Mouse (Mus musculus): ENCODE data around the gene Crip1. TPM values are rescaled to one million over a fixed set of nuclear protein-coding genes. Genes with fewer than 3 reads are reported as not detected.
A peak's percentile ranks its signal among the peaks of the same experiment; 100 is the strongest.

Crip1 gene
- total and polyA plus RNA-seq, 2 experiments from 2014 or later = 15.4 to 35.8 TPM

- Histone ChIP-seq H3K4me2 (ENCODE audit: low read depth, low read length) (no peak overlapping the region), H3K4me3 (ENCODE audit: low read length) (no peak overlapping the region), H3K4me1 (ENCODE audit: insufficient read depth, low read length) (no peaks in the 10 kb centered on the region), H3K36me3 (ENCODE audit: insufficient read depth, low read length) (peaks cover 98% of the 10 kb centered on the region), H3K27me3 (ENCODE audit: insufficient read depth, low read length) (no peaks in the 10 kb centered on the region), H3K9me3 (ENCODE audit: low read length) (no peaks in the 10 kb centered on the region), H3K27ac (no peak overlapping the region), H3K9ac (replicated peaks; ENCODE audit: low read length) (no peak overlapping the region)
- no peak for ATAC-seq
- DNase-seq (ENCODE audit: low spot score) = no peak
- no peak for TF ChIP-seq CTCF (IDR thresholded peaks at IDR 0.05; ENCODE audit: low read depth)
- 91% methylated on average over 8 of the region's 8 CpGs for WGBS
Observed at GRCm38 (mm10) chr12:113130732-113131131, 15.4 kb upstream of the Crip1 start.

- ATAC-seq (no peak), DNase-seq (ENCODE audit: low spot score) (no peak)
- TF ChIP-seq CTCF (IDR thresholded peaks at IDR 0.05; ENCODE audit: low read depth) = no peak
- Histone ChIP-seq H3K27ac (no peak overlapping the region), H3K9ac (replicated peaks; ENCODE audit: low read length) (no peak overlapping the region), H3K27me3 (ENCODE audit: insufficient read depth, low read length) (no peaks in the 10 kb centered on the region), H3K4me2 (ENCODE audit: low read depth, low read length) (no peak overlapping the region), H3K36me3 (ENCODE audit: insufficient read depth, low read length) (peaks cover 98% of the 10 kb centered on the region), H3K9me3 (ENCODE audit: low read length) (no peaks in the 10 kb centered on the region), H3K4me3 (ENCODE audit: low read length) (no peak overlapping the region), H3K4me1 (ENCODE audit: insufficient read depth, low read length) (no peaks in the 10 kb centered on the region)
- WGBS = 97% methylated on average over 14 of the region's 14 CpGs
Observed at GRCm38 (mm10) chr12:113131601-113132000, 14.5 kb upstream of the Crip1 start.

- TF ChIP-seq CTCF (IDR thresholded peaks at IDR 0.05; ENCODE audit: low read depth) = no peak
- peak overlapping the region; percentile 32; the same call in 1 of the 2 replicates for H3K27ac ChIP-seq
- no peaks in the 10 kb centered on the region for H3K9me3 ChIP-seq (ENCODE audit: low read length)
- H3K4me1 ChIP-seq (ENCODE audit: insufficient read depth, low read length) = no peaks in the 10 kb centered on the region
- ATAC-seq = peak; percentile 76
- 35% methylated on average over 2 of the region's 2 CpGs for WGBS
- H3K36me3 ChIP-seq (ENCODE audit: insufficient read depth, low read length) = peaks cover 97% of the 10 kb centered on the region
- peak; percentile 61 for DNase-seq (ENCODE audit: low spot score)
- no peak overlapping the region for H3K4me2 ChIP-seq (ENCODE audit: low read depth, low read length)
- H3K4me3 ChIP-seq (ENCODE audit: low read length) = no peak overlapping the region
- no peak overlapping the region for H3K9ac ChIP-seq (replicated peaks; ENCODE audit: low read length)
- H3K27me3 ChIP-seq (ENCODE audit: insufficient read depth, low read length) = no peaks in the 10 kb centered on the region
Observed at GRCm38 (mm10) chr12:113132567-113132966, 13.5 kb upstream of the Crip1 start.

DNA sequence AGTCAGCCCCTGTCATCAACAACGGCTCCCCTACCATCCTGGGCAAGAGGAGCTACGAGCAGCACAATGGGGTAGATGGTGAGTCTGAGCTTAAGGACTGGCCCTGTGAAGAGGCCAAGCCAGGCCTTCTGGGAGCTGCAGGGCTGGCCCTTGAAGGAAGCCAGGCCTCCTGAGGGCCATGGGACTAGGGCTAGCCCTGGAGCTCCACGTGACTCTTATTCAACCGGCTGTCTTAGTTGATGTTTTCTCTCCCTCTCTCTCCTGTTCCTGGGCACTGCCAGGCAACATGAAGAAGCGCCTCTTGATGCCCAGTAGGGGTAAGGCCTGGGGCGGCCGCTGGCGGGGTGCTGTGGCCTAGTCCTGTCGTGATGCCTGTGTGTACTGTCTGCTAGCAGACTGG, 12.9 kb upstream of the Crip1 start:
- 86% methylated on average over 9 of the region's 9 CpGs for WGBS
- no peak for ATAC-seq
- Histone ChIP-seq H3K27ac (peak overlapping the region; percentile 32; the same call in 1 of the 2 replicates), H3K4me1 (ENCODE audit: insufficient read depth, low read length) (no peaks in the 10 kb centered on the region), H3K36me3 (ENCODE audit: insufficient read depth, low read length) (peaks cover 95% of the 10 kb centered on the region), H3K9ac (replicated peaks; ENCODE audit: low read length) (no peak overlapping the region), H3K9me3 (ENCODE audit: low read length) (no peaks in the 10 kb centered on the region), H3K27me3 (ENCODE audit: insufficient read depth, low read length) (no peaks in the 10 kb centered on the region), H3K4me2 (ENCODE audit: low read depth, low read length) (no peak overlapping the region), H3K4me3 (ENCODE audit: low read length) (no peak overlapping the region)
- TF ChIP-seq CTCF (IDR thresholded peaks at IDR 0.05; ENCODE audit: low read depth) = no peak
- DNase-seq (ENCODE audit: low spot score) = peak; percentile 1

GRCm38 (mm10) chr12:113133861-113134403, 12.2 kb upstream of the Crip1 start:
- Histone ChIP-seq H3K27me3 (ENCODE audit: insufficient read depth, low read length) (no peaks in the 10 kb centered on the region), H3K4me2 (ENCODE audit: low read depth, low read length) (no peak overlapping the region), H3K36me3 (ENCODE audit: insufficient read depth, low read length) (peaks cover 88% of the 10 kb centered on the region), H3K27ac (no peak overlapping the region), H3K9me3 (ENCODE audit: low read length) (no peaks in the 10 kb centered on the region), H3K9ac (replicated peaks; ENCODE audit: low read length) (no peak overlapping the region), H3K4me1 (ENCODE audit: insufficient read depth, low read length) (peaks cover 3% of the 10 kb centered on the region; the same call in 1 of the 2 replicates), H3K4me3 (ENCODE audit: low read length) (no peak overlapping the region)
- ATAC-seq = no peak
- no peak for DNase-seq (ENCODE audit: low spot score)
- 81% methylated on average over 5 of the region's 5 CpGs for WGBS
- no peak for TF ChIP-seq CTCF (IDR thresholded peaks at IDR 0.05; ENCODE audit: low read depth)

- Histone ChIP-seq H3K4me3 (ENCODE audit: low read length) (no peak overlapping the region), H3K27ac (no peak overlapping the region), H3K4me2 (ENCODE audit: low read depth, low read length) (no peak overlapping the region), H3K9ac (replicated peaks; ENCODE audit: low read length) (no peak overlapping the region), H3K36me3 (ENCODE audit: insufficient read depth, low read length) (peaks cover 83% of the 10 kb centered on the region), H3K9me3 (ENCODE audit: low read length) (no peaks in the 10 kb centered on the region), H3K4me1 (ENCODE audit: insufficient read depth, low read length) (peaks cover 9% of the 10 kb centered on the region), H3K27me3 (ENCODE audit: insufficient read depth, low read length) (no peaks in the 10 kb centered on the region)
- ATAC-seq (no peak), DNase-seq (ENCODE audit: low spot score) (no peak)
- no peak for TF ChIP-seq CTCF (IDR thresholded peaks at IDR 0.05; ENCODE audit: low read depth)
- 93% methylated on average over 4 of the region's 4 CpGs for WGBS
Observed at GRCm38 (mm10) chr12:113134502-113134901, 11.6 kb upstream of the Crip1 start.

GRCm38 (mm10) chr12:113135401-113135800, 10.7 kb upstream of the Crip1 start:
- no peaks in the 10 kb centered on the region for H3K27me3 ChIP-seq (ENCODE audit: insufficient read depth, low read length)
- no peak overlapping the region for H3K4me2 ChIP-seq (ENCODE audit: low read depth, low read length)
- no peaks in the 10 kb centered on the region for H3K9me3 ChIP-seq (ENCODE audit: low read length)
- DNase-seq (ENCODE audit: low spot score) (no peak), ATAC-seq (no peak)
- peaks cover 17% of the 10 kb centered on the region for H3K4me1 ChIP-seq (ENCODE audit: insufficient read depth, low read length)
- H3K9ac ChIP-seq (replicated peaks; ENCODE audit: low read length) = no peak overlapping the region
- no peak overlapping the region for H3K27ac ChIP-seq
- H3K36me3 ChIP-seq (ENCODE audit: insufficient read depth, low read length) = peaks cover 75% of the 10 kb centered on the region
- H3K4me3 ChIP-seq (ENCODE audit: low read length) = no peak overlapping the region
- 89% methylated on average over 7 of the region's 7 CpGs for WGBS
- no peak for TF ChIP-seq CTCF (IDR thresholded peaks at IDR 0.05; ENCODE audit: low read depth)

All from hindbrain, postnatal 0 days (tissue).